Mouse (Mus musculus): Measurements from ENCODE around the gene Tll2. TPM values are rescaled to one million over a fixed set of nuclear protein-coding genes. Genes with fewer than 3 reads are reported as not detected.

Tll2 gene
- polyA plus RNA-seq, 1 experiment: 0.67 TPM

GRCm38 (mm10) chr19:41045091-41045770 is 161.4 kb downstream of the Tll2 start:
- Histone ChIP-seq H3K27ac (ENCODE audit: insufficient read depth, low read length) (no peak overlapping the region), H3K4me3 (ENCODE audit: insufficient read depth, low read length) (no peak overlapping the region), H3K4me1 (ENCODE audit: control insufficient read depth, insufficient read depth, low read length) (no peaks in the 10 kb centered on the region)
- TF ChIP-seq CTCF (IDR thresholded peaks at IDR 0.05; ENCODE audit: extremely low read depth, insufficient read depth, low read length) (no peak), POLR2A (IDR thresholded peaks at IDR 0.05; ENCODE audit: extremely low read depth, insufficient read depth, low read length) (no peak)

- TF ChIP-seq CTCF (IDR thresholded peaks at IDR 0.05; ENCODE audit: extremely low read depth, insufficient read depth, low read length): no peak
- no peak for TF ChIP-seq POLR2A (IDR thresholded peaks at IDR 0.05; ENCODE audit: extremely low read depth, insufficient read depth, low read length)
- no peak overlapping the region for H3K27ac ChIP-seq (ENCODE audit: insufficient read depth, low read length)
- H3K4me1 ChIP-seq (ENCODE audit: control insufficient read depth, insufficient read depth, low read length): peaks cover 2% of the 10 kb centered on the region; the same call in 1 of the 2 replicates
- no peak overlapping the region for H3K4me3 ChIP-seq (ENCODE audit: insufficient read depth, low read length)
Observed at GRCm38 (mm10) chr19:41039110-41039509, 167.5 kb downstream of the Tll2 start.

- no peak for TF ChIP-seq POLR2A (IDR thresholded peaks at IDR 0.05; ENCODE audit: extremely low read depth, insufficient read depth, low read length)
- TF ChIP-seq CTCF (IDR thresholded peaks at IDR 0.05; ENCODE audit: extremely low read depth, insufficient read depth, low read length): no peak
- peaks cover 2% of the 10 kb centered on the region; the same call in 1 of the 2 replicates for H3K4me1 ChIP-seq (ENCODE audit: control insufficient read depth, insufficient read depth, low read length)
- no peak overlapping the region for H3K4me3 ChIP-seq (ENCODE audit: insufficient read depth, low read length)
- no peak overlapping the region for H3K27ac ChIP-seq (ENCODE audit: insufficient read depth, low read length)
Observed at GRCm38 (mm10) chr19:41035809-41036551, 170.7 kb downstream of the Tll2 start.

Other genes with a start within 250 kb of the Tll2 start
- gene Blnk, start 212.3 kb downstream of the Tll2 start, polyA plus RNA-seq (2012; rRNA removed): 8.4 and 8.9 TPM in 2 replicates
- gene Dntt, start 177.6 kb downstream of the Tll2 start, polyA plus RNA-seq (2012; rRNA removed): not detected in 2 replicates
- gene Opalin, start 129.7 kb downstream of the Tll2 start, polyA plus RNA-seq (2012; rRNA removed): 43.6 and 53.9 TPM in 2 replicates
- gene Tm9sf3, start 57.2 kb upstream of the Tll2 start, polyA plus RNA-seq (2012; rRNA removed): 89.0 and 90.5 TPM in 2 replicates
- gene Pik3ap1, start 178.3 kb upstream of the Tll2 start, polyA plus RNA-seq (2012; rRNA removed): 2.6 TPM in 2 replicates